Mouse (Mus musculus) MEL (cell line): Measurements from ENCODE around the gene Ptprj. TPM values are rescaled to one million over a fixed set of nuclear protein-coding genes. Genes with fewer than 3 reads are reported as not detected.
A peak's percentile ranks its signal among the peaks of the same experiment; 100 is the strongest.

Experiments used
- DNase-seq: peaks from one replicate; pipeline ENCODE4 v3.0.0; 2011; ENCODE audit warnings: low read depth, low spot score
- H3K27ac ChIP-seq: 2 replicates; pipeline ENCODE4 v1.5.1; 2012; ENCODE audit warnings: low read depth, mild to moderate bottlenecking, control low read depth, low read length, moderate library complexity; ENCODE audit not compliant: control insufficient read depth
- H3K27me3 ChIP-seq, 2 experiments: fragments of 150-350 bp in 1 of 2; sonication (generic) in 1 of 2; 2 replicates each; pipeline ENCODE4 v1.6.1; 2012; ENCODE audit warnings: low read length in 2 of 2, mild to moderate bottlenecking in 2 of 2, improper control_type of control experiment in 1 of 2, moderate library complexity in 1 of 2; ENCODE audit not compliant: insufficient read depth in 2 of 2, control insufficient read depth in 1 of 2
- H3K36me3 ChIP-seq, 2 experiments: 2 replicates each; pipeline ENCODE4 v1.6.1; 2012 to 2014; ENCODE audit warnings: low read length in 2 of 2, improper control_type of control experiment in 1 of 2, inconsistent platforms in 1 of 2, mild to moderate bottlenecking in 1 of 2; ENCODE audit not compliant: insufficient read depth in 2 of 2, control insufficient read depth in 1 of 2
- H3K4me1 ChIP-seq, 2 experiments: fragments of 150-350 bp in 1 of 2; sonication (generic) in 1 of 2; 2 replicates each; pipeline ENCODE4 v1.6.1; 2012; ENCODE audit warnings: low read length in 2 of 2, improper control_type of control experiment in 1 of 2, mild to moderate bottlenecking in 1 of 2; ENCODE audit not compliant: insufficient read depth in 2 of 2, control insufficient read depth in 1 of 2
- H3K4me3 ChIP-seq, 2 experiments: fragments of 150-350 bp in 1 of 2; sonication (generic) in 1 of 2; 2 replicates each; pipeline ENCODE4 v1.5.1; 2012; ENCODE audit warnings: low read depth in 2 of 2, low read length in 2 of 2, mild to moderate bottlenecking in 2 of 2, moderate library complexity in 2 of 2, control low read depth in 1 of 2, improper control_type of control experiment in 1 of 2; ENCODE audit not compliant: control insufficient read depth in 1 of 2, insufficient read depth in 1 of 2
- H3K79me2 ChIP-seq: 2 replicates; pipeline ENCODE4 v1.6.1; 2012; ENCODE audit warnings: mild to moderate bottlenecking, low read length, moderate library complexity; ENCODE audit not compliant: control insufficient read depth, poor library complexity, insufficient read depth
- H3K9ac ChIP-seq: 2 replicates; pipeline ENCODE4 v1.6.1; 2012; ENCODE audit warnings: low read depth, mild to moderate bottlenecking, control low read depth, low read length, moderate library complexity; ENCODE audit not compliant: control insufficient read depth, poor library complexity, severe bottlenecking
- H3K9me3 ChIP-seq: fragments of 150-350 bp; sonication (generic); replicated peaks from 2 replicates; pipeline ENCODE4 v1.6.1; 2012; ENCODE audit warnings: mild to moderate bottlenecking, low read length, improper control_type of control experiment, moderate library complexity; ENCODE audit not compliant: insufficient read depth
- CHD1 ChIP-seq: IDR thresholded peaks from 2 replicates; pipeline ENCODE4 v1.6.1; 2012; ENCODE audit warnings: low read depth, mild to moderate bottlenecking, inconsistent platforms, low read length, improper control_type of control experiment
- CTCF ChIP-seq, 3 experiments: IDR thresholded peaks in 2 of 3; conservative IDR thresholded peaks in 1 of 3; 2 replicates each; pipeline ENCODE4 v1.5.1; 2011 to 2012; ENCODE audit warnings: low read length in 3 of 3, low read depth in 2 of 3, mild to moderate bottlenecking in 2 of 3, improper control_type of control experiment in 1 of 3, inconsistent platforms in 1 of 3, mixed read lengths in 1 of 3, moderate library complexity in 1 of 3; ENCODE audit not compliant: control insufficient read depth in 1 of 3, insufficient read depth in 1 of 3, poor library complexity in 1 of 3, severe bottlenecking in 1 of 3
- E2F4 ChIP-seq: IDR thresholded peaks from 2 replicates; pipeline ENCODE4 v1.6.1; 2011; ENCODE audit warnings: low read depth, low read length, improper control_type of control experiment, borderline replicate concordance
- ELF1 ChIP-seq: IDR thresholded peaks from 2 replicates; pipeline ENCODE4 v1.6.1; 2014; ENCODE audit warnings: low read depth, mild to moderate bottlenecking, inconsistent platforms, low read length, improper control_type of control experiment, moderate library complexity
- EP300 ChIP-seq, 2 experiments: IDR thresholded peaks; 2 replicates each; pipeline ENCODE4 v1.6.1; 2011; ENCODE audit warnings: improper control_type of control experiment in 2 of 2, low read length in 2 of 2, low read depth in 1 of 2, mild to moderate bottlenecking in 1 of 2
- ETS1 ChIP-seq: IDR thresholded peaks from 2 replicates; pipeline ENCODE4 v1.6.1; 2012; ENCODE audit warnings: low read depth, mild to moderate bottlenecking, inconsistent platforms, low read length, improper control_type of control experiment, moderate library complexity
- GABPA ChIP-seq: IDR thresholded peaks from 2 replicates; pipeline ENCODE4 v1.6.1; 2012; ENCODE audit warnings: low read depth, mild to moderate bottlenecking, inconsistent platforms, low read length, improper control_type of control experiment, moderate library complexity
- JUND ChIP-seq: IDR thresholded peaks from 2 replicates; pipeline ENCODE4 v1.6.1; 2011; ENCODE audit warnings: low read depth, mild to moderate bottlenecking, improper control_type of control experiment, low read length
- KAT2A ChIP-seq: conservative IDR thresholded peaks from 2 replicates; pipeline ENCODE4 v1.6.1; 2012; ENCODE audit warnings: low read depth, low read length, improper control_type of control experiment, inconsistent platforms
- MAFK ChIP-seq: IDR thresholded peaks from 2 replicates; pipeline ENCODE4 v1.6.1; 2011; ENCODE audit warnings: low read depth, mild to moderate bottlenecking, low read length, improper control_type of control experiment, borderline replicate concordance
- MAX ChIP-seq: IDR thresholded peaks from 2 replicates; pipeline ENCODE4 v1.6.1; 2011; ENCODE audit warnings: low read length, improper control_type of control experiment
- MAZ ChIP-seq: IDR thresholded peaks from 2 replicates; pipeline ENCODE4 v1.6.1; 2012; ENCODE audit warnings: low read depth, mild to moderate bottlenecking, inconsistent platforms, low read length, improper control_type of control experiment
- MXI1 ChIP-seq: IDR thresholded peaks from 2 replicates; pipeline ENCODE4 v1.6.1; 2011; ENCODE audit warnings: mild to moderate bottlenecking, low read depth, low read length, improper control_type of control experiment
- NELFE ChIP-seq: IDR thresholded peaks from 2 replicates; pipeline ENCODE4 v1.6.1; 2011; ENCODE audit warnings: low read depth, low read length, improper control_type of control experiment
- NRF1 ChIP-seq: IDR thresholded peaks from 2 replicates; pipeline ENCODE4 v1.6.1; 2014; ENCODE audit warnings: low read depth, mild to moderate bottlenecking, inconsistent platforms, low read length, improper control_type of control experiment, moderate library complexity; ENCODE audit not compliant: poor library complexity, insufficient read depth, severe bottlenecking
- POLR2AphosphoS2 ChIP-seq: IDR thresholded peaks from 2 replicates; pipeline ENCODE4 v1.6.1; 2011; ENCODE audit warnings: low read length, improper control_type of control experiment
- RAD21 ChIP-seq: IDR thresholded peaks from 2 replicates; pipeline ENCODE4 v1.6.1; 2011; ENCODE audit warnings: mild to moderate bottlenecking, low read depth, low read length, improper control_type of control experiment
- SMC3 ChIP-seq: IDR thresholded peaks from 2 replicates; pipeline ENCODE4 v1.6.1; 2011; ENCODE audit warnings: low read depth, low read length, improper control_type of control experiment
- TBP ChIP-seq: IDR thresholded peaks from 2 replicates; pipeline ENCODE4 v1.8.0; 2011; ENCODE audit warnings: low read depth, low read length, improper control_type of control experiment
- TCF12 ChIP-seq: IDR thresholded peaks from 2 replicates; pipeline ENCODE4 v1.6.1; 2014; ENCODE audit warnings: low read depth, mild to moderate bottlenecking, inconsistent platforms, low read length, improper control_type of control experiment, moderate library complexity
- UBTF ChIP-seq: IDR thresholded peaks from 2 replicates; pipeline ENCODE4 v1.6.1; 2012; ENCODE audit warnings: low read depth, mild to moderate bottlenecking, inconsistent platforms, low read length, improper control_type of control experiment, moderate library complexity, borderline replicate concordance; ENCODE audit not compliant: insufficient read depth
- USF2 ChIP-seq, 2 experiments: IDR thresholded peaks; 2 replicates each; pipeline ENCODE4 v1.6.1; 2011 to 2012; ENCODE audit warnings: improper control_type of control experiment in 2 of 2, low read length in 2 of 2, borderline replicate concordance in 1 of 2, inconsistent platforms in 1 of 2, low read depth in 1 of 2, mild to moderate bottlenecking in 1 of 2; ENCODE audit not compliant: insufficient read depth in 1 of 2
- ZC3H11A ChIP-seq: IDR thresholded peaks from 2 replicates; pipeline ENCODE4 v1.6.1; 2012; ENCODE audit warnings: low read depth, mild to moderate bottlenecking, inconsistent platforms, low read length, improper control_type of control experiment
- ZKSCAN1 ChIP-seq: IDR thresholded peaks from 2 replicates; pipeline ENCODE4 v1.6.1; 2012; ENCODE audit warnings: low read depth, mild to moderate bottlenecking, inconsistent platforms, low read length, improper control_type of control experiment, moderate library complexity
- ZNF384 ChIP-seq: IDR thresholded peaks from 2 replicates; pipeline ENCODE4 v1.6.1; 2012; ENCODE audit warnings: low read depth, mild to moderate bottlenecking, inconsistent platforms, low read length, improper control_type of control experiment
- polyA plus RNA-seq, 2 experiments: library from polyadenylated mRNA; stranded (reverse) in 1 of 2; unstranded in 1 of 2; fragments of >175 nt in 1 of 2; fragments of >200 nt in 1 of 2; gene quantifications; 2 replicates each; pipeline versions ENCODE4 v1.2.1 to v1.2.4; 2012; ENCODE audit warnings: low replicate concordance in 2 of 2, low read depth in 1 of 2; ENCODE audit not compliant: insufficient read length in 2 of 2, insufficient read depth in 1 of 2, missing spikeins in 1 of 2
- total RNA-seq: library from RNA; depleted of rRNA; stranded (reverse); fragments of 300-350 nt; gene quantifications from 2 replicates; pipeline ENCODE4 v1.2.3, GENCODE M21; 2012

The Ptprj gene
- total and polyA plus RNA-seq, 3 experiments = 6.4 to 10.2 TPM; not detected in 1

GRCm38 (mm10) chr2:90611959-90612571 lies 31.6 kb upstream of the Ptprj start:
- TF ChIP-seq MAZ (no peak), EP300 (IDR thresholded peaks at IDR 0.05; ENCODE audit: low read depth in 1 of 2, low read length in 2 of 2) (peak in 1 of 2 experiments; percentile 38; a peak in 3 of 4 replicates), ETS1 (0 out of 2 replicates have a peak, but pooled peaks have one; percentile 21), JUND (0 out of 2 replicates have a peak, but pooled peaks have one; percentile 51), CTCF (IDR thresholded peaks at IDR 0.05 in 2 of 3, conservative IDR thresholded peaks at IDR 0.05 in 1 of 3; ENCODE audit: control insufficient read depth in 1 of 3, insufficient read depth in 1 of 3, low read depth in 2 of 3, low read length in 3 of 3, poor library complexity in 1 of 3, severe bottlenecking in 1 of 3) (peak in 2 of 3 experiments; percentile 12; a peak in 2 of 6 replicates), ZNF384 (no peak), NRF1 (no peak), GABPA (no peak), POLR2AphosphoS2 (no peak), SMC3 (0 out of 2 replicates have a peak, but pooled peaks have one; percentile 3)
- no peak overlapping the region for H3K27ac ChIP-seq
- peaks cover 3 to 11% of the 10 kb centered on the region in 2 experiments; a peak in 3 of 4 replicates for H3K4me1 ChIP-seq
- H3K9ac ChIP-seq = no peak overlapping the region
- H3K9me3 ChIP-seq = no peaks in the 10 kb centered on the region
- peaks cover 0 to 5% of the 10 kb centered on the region in 2 experiments; a peak in 2 of 4 replicates for H3K36me3 ChIP-seq
- no peak overlapping the region for H3K4me3 ChIP-seq
- no peaks in the 10 kb centered on the region for H3K27me3 ChIP-seq
- peak; percentile 84 for DNase-seq
- H3K79me2 ChIP-seq = no peaks in the 10 kb centered on the region

- no peaks in the 10 kb centered on the region for H3K27me3 ChIP-seq
- no peak overlapping the region for H3K4me3 ChIP-seq
- no peaks in the 10 kb centered on the region for H3K36me3 ChIP-seq
- H3K9me3 ChIP-seq = no peaks in the 10 kb centered on the region
- no peak overlapping the region for H3K27ac ChIP-seq
- H3K4me1 ChIP-seq = no peaks in the 10 kb centered on the region
- H3K9ac ChIP-seq = no peak overlapping the region
- no peak for DNase-seq
- H3K79me2 ChIP-seq = no peaks in the 10 kb centered on the region
- TF ChIP-seq CHD1 = no peak
- TF ChIP-seq NRF1 = no peak
Observed at GRCm38 (mm10) chr2:90601056-90601455, 20.6 kb upstream of the Ptprj start.

- Histone ChIP-seq H3K27me3 (no peaks in the 10 kb centered on the region), H3K79me2 (no peaks in the 10 kb centered on the region), H3K4me3 (no peak overlapping the region), H3K9me3 (no peaks in the 10 kb centered on the region), H3K36me3 (peaks cover 0 to 13% of the 10 kb centered on the region in 2 experiments; a peak in 2 of 4 replicates), H3K27ac (no peak overlapping the region), H3K4me1 (peaks cover 8% of the 10 kb centered on the region in 2 experiments), H3K9ac (no peak overlapping the region)
- DNase-seq = no peak
- no peak for TF ChIP-seq E2F4
- TF ChIP-seq NELFE = no peak
- TF ChIP-seq USF2 (IDR thresholded peaks at IDR 0.05; ENCODE audit: borderline replicate concordance in 1 of 2, insufficient read depth in 1 of 2, low read depth in 1 of 2, low read length in 2 of 2) = no peak
- no peak for TF ChIP-seq UBTF
- no peak for TF ChIP-seq MAFK
- TF ChIP-seq ZNF384 = no peak
- no peak for TF ChIP-seq TCF12
- no peak for TF ChIP-seq MXI1
- no peak for TF ChIP-seq KAT2A
- TF ChIP-seq POLR2AphosphoS2 = no peak
- TF ChIP-seq ELF1 = no peak
- no peak for TF ChIP-seq RAD21
- TF ChIP-seq ZKSCAN1 = no peak
- no peak for TF ChIP-seq MAX
- no peak for TF ChIP-seq TBP
- no peak for TF ChIP-seq MAZ
- no peak for TF ChIP-seq ZC3H11A
Observed at GRCm38 (mm10) chr2:90588141-90588540, 7.7 kb upstream of the Ptprj start.
